Mouse (Mus musculus) hindbrain, embryonic 11.5 days (tissue): ENCODE results near the gene Gm3404. TPM values are rescaled to one million over a fixed set of nuclear protein-coding genes. Genes with fewer than 3 reads are reported as not detected.
A peak's percentile ranks its signal among the peaks of the same experiment; 100 is the strongest.
"Not testable (repeated sequence)": the region's sequence is repeated elsewhere in the genome, so short reads cannot be mapped to it uniquely, and the experiment has no call there.

Experiments used
- ATAC-seq: fragments of 200-750 bp; cut with Nextera tagmentation; 2 replicates; pipeline ENCODE4 v1.8.0; 2017; ENCODE audit warnings: mild to moderate bottlenecking, moderate TSS enrichment, moderate library complexity; ENCODE audit not compliant: low FRiP score
- DNase-seq: peaks from one replicate; pipeline ENCODE4 v3.0.0-alpha.2; 2015; ENCODE audit warnings: low spot score
- H3K27ac ChIP-seq: fragments of 300-500 bp; sonication (generic); 2 replicates; pipeline ENCODE4 v1.5.1; 2014; ENCODE audit warnings: mild to moderate bottlenecking, low read depth, low read length
- H3K27me3 ChIP-seq: fragments of 300-500 bp; sonication (generic); 2 replicates; pipeline ENCODE4 v1.6.1; 2014; ENCODE audit warnings: mild to moderate bottlenecking, low read length, moderate library complexity, mixed read lengths; ENCODE audit not compliant: control insufficient read depth, insufficient read depth
- H3K36me3 ChIP-seq: fragments of 300-500 bp; sonication (generic); 2 replicates; pipeline ENCODE4 v1.6.1; 2014; ENCODE audit warnings: mild to moderate bottlenecking, low read length, moderate library complexity, mixed read lengths; ENCODE audit not compliant: control insufficient read depth, insufficient read depth
- H3K4me1 ChIP-seq: fragments of 300-500 bp; sonication (generic); replicated peaks from 2 replicates; pipeline ENCODE4 v1.6.1; 2014; ENCODE audit warnings: low read length, mixed read lengths; ENCODE audit not compliant: control insufficient read depth, insufficient read depth
- H3K4me2 ChIP-seq: fragments of 300-500 bp; sonication (generic); replicated peaks from 2 replicates; pipeline ENCODE4 v1.6.1; 2014; ENCODE audit warnings: mild to moderate bottlenecking, low read depth, low read length
- H3K4me3 ChIP-seq: fragments of 300-500 bp; sonication (generic); 2 replicates; pipeline ENCODE4 v1.5.1; 2014; ENCODE audit warnings: low read depth, low read length
- H3K9ac ChIP-seq: fragments of 300-500 bp; sonication (generic); 2 replicates; pipeline ENCODE4 v1.6.1; 2014; ENCODE audit warnings: low read depth, low read length
- H3K9me3 ChIP-seq: fragments of 300-500 bp; sonication (generic); 2 replicates; pipeline ENCODE4 v1.6.1; 2016; ENCODE audit warnings: low read length; ENCODE audit not compliant: control insufficient read depth
- WGBS: fragments of 180-500 bp; shearing (Covaris S2); extraction: QIAGEN DNeasy Blood & Tissue Kit; methylation state at CpG from one replicate; pipeline ENCODE4 v1.1.7; 2014; 5-methylcytosine and 5-hydroxymethylcytosine counted together
- polyA plus RNA-seq: library from polyadenylated mRNA; unstranded; fragments of >200 nt; fragmentation: Nextera tagmentation; extraction: Ambion mirVana; gene quantifications from 2 replicates; pipeline ENCODE4 v1.2.1, GENCODE M21; 2014

Gm3404 gene
- polyA plus RNA-seq, 1 experiment from 2014 or later: not detected

GRCm38 (mm10) chr5:146564259-146564658, 38.7 kb downstream of the Gm3404 start:
- WGBS: 79% methylated on average over 1 of the region's 1 CpGs
- Histone ChIP-seq H3K4me1 (no peaks in the 10 kb centered on the region), H3K27me3 (no peaks in the 10 kb centered on the region), H3K4me3 (no peak overlapping the region), H3K9ac (no peak overlapping the region), H3K36me3 (no peaks in the 10 kb centered on the region), H3K4me2 (no peak overlapping the region), H3K9me3 (no peaks in the 10 kb centered on the region), H3K27ac (no peak overlapping the region)
- DNase-seq: no peak
- ATAC-seq: no peak

GRCm38 (mm10) chr5:146567054-146567453, 41.5 kb downstream of the Gm3404 start:
- Histone ChIP-seq H3K27me3 (no peaks in the 10 kb centered on the region), H3K36me3 (no peaks in the 10 kb centered on the region), H3K4me1 (no peaks in the 10 kb centered on the region), H3K9me3 (no peaks in the 10 kb centered on the region), H3K4me2 (no peak overlapping the region), H3K9ac (no peak overlapping the region), H3K4me3 (no peak overlapping the region), H3K27ac (no peak overlapping the region)
- 60% methylated on average over 4 of the region's 4 CpGs for WGBS
- peak; percentile 69 for DNase-seq
- ATAC-seq: no peak

DNA sequence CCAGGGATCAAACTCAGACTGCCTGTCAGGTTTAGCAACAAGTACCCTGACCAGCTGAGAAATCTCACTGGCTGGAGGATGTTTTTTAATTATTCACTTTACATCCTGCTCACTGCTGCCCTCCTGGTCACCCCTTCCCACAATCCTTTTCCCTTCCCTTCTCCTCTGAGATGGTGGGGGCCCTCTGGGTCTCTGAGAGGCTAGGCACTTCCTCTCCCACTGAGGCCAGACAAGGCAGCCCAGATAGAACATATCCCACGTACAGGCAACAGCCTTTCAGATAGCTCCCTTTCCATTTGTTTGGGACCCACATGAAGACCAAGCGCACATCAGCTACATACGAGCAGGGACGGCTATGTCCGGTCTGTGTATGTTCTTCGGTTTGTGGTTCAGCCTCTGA, 44.6 kb downstream of the Gm3404 start:
- not testable (repeated sequence) for H3K36me3 ChIP-seq, H3K4me3 ChIP-seq, H3K9ac ChIP-seq, H3K27me3 ChIP-seq, H3K4me2 ChIP-seq, H3K27ac ChIP-seq, H3K4me1 ChIP-seq, ATAC-seq, H3K9me3 ChIP-seq, DNase-seq
- WGBS: 80% methylated on average over 6 of the region's 6 CpGs

DNA sequence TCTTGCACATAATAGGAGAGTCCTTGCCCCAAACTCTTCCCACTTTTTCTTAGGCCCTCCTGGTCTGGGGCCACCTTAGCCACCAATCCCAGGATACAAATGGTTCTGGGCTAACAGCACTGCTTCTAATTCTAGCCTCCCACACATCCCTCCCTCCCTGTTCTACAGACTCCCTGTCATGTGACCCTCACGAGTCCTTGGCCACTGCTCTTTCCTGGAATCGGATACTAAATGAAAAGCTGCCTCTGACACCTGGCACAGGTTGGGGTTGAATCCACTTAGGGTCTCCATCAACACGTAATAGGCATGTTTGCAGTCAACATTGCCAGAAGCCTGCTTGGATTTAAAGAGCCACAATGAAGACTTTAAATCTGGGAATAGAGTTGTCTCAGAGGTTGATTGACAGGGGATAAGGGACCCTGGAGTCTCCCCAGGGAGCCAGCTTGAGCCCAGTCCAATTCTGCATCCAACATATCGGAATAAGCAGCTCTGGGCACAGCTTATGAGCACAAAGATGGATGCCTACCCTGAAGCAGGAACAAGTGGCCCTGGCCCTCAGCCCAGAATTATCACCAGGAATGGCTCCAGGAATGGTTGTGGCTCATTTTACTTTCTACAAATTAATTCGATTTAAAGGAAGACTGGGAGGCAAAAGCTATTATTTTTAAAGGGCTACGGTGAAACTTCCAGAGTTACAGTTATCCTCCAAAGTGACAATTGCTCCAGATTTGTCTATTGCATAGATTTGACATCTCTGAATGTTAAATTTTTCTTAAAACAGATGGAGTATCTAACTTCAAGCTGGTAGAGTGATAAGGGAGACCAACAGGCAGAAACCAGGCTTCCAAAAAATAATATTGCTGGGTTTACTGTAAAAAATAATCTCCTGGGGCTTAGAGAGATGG, 46.5 kb downstream of the Gm3404 start:
- not testable (repeated sequence) for ATAC-seq, H3K4me1 ChIP-seq, DNase-seq

DNA sequence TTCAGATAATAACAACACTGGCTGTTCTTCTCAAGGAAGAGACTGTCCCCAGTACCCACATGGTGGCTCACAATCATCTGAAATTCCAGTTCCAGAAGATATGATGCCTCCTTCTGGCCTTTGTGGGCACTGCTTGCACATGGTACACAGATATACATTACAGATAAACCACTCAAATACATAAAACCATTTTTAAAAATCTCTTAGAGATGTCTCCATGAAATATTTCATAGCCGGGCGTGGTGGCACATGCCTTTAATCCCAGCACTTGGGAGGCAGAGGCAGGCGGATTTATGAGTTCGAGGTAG, 47.1 kb downstream of the Gm3404 start:
- H3K9ac ChIP-seq, H3K27ac ChIP-seq, H3K36me3 ChIP-seq, H3K4me3 ChIP-seq, H3K4me2 ChIP-seq, H3K27me3 ChIP-seq, ATAC-seq, DNase-seq, H3K4me1 ChIP-seq, H3K9me3 ChIP-seq: not testable (repeated sequence)
- 95% methylated on average over 4 of the region's 4 CpGs for WGBS

More for the DNA sequence above, 46.5 kb downstream of the Gm3404 start:
- H3K9me3 ChIP-seq, H3K27me3 ChIP-seq, H3K27ac ChIP-seq, H3K4me2 ChIP-seq, H3K9ac ChIP-seq, H3K4me3 ChIP-seq, H3K36me3 ChIP-seq: not testable (repeated sequence)
- WGBS: 80% methylated on average over 6 of the region's 6 CpGs

DNA sequence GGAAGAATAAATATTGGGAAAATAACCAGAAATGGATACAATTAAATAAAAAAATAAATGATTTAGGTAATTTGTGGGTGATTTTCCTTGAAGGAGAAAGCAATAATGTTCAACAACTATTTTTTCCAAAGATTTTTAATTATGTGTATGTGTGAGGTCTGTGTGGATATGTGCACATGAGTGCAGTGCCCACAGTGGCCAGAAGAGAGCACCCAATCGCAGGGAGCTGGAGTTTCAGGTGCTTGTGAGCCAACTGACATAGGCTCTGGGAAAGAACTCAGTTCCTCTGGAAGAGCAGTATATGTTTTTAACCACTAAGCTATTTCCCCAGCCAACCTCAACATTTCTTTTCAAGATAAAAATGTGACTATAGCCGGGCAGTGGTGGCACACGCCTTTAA, 51.1 kb downstream of the Gm3404 start:
- H3K27ac ChIP-seq: no peak overlapping the region
- WGBS: 84% methylated on average over 3 of the region's 3 CpGs
- ATAC-seq (no peak), DNase-seq (no peak)
- no peak overlapping the region for H3K9ac ChIP-seq
- H3K4me1 ChIP-seq: no peaks in the 10 kb centered on the region
- H3K27me3 ChIP-seq: no peaks in the 10 kb centered on the region; the same call in 1 of the 2 replicates
- H3K4me2 ChIP-seq: no peak overlapping the region
- H3K36me3 ChIP-seq: no peaks in the 10 kb centered on the region
- no peaks in the 10 kb centered on the region for H3K9me3 ChIP-seq
- no peak overlapping the region for H3K4me3 ChIP-seq

Other genes starting within 250 kb of the Gm3404 start
- gene Wasf3, start 140.8 kb upstream of the Gm3404 start, polyA plus RNA-seq: 7.1 TPM in 2 replicates
- gene Gm6408, start 43.8 kb upstream of the Gm3404 start, polyA plus RNA-seq: not detected in 2 replicates
- gene Gm6370, start 34.4 kb upstream of the Gm3404 start, polyA plus RNA-seq: not detected in 2 replicates
- not detected in 2 replicates for gene 4930449I24Rik, start 23.4 kb upstream of the Gm3404 start, polyA plus RNA-seq
- gene Gm3402, start 11.7 kb upstream of the Gm3404 start, polyA plus RNA-seq: not detected in 2 replicates
- not detected in 2 replicates for gene Gm3409, start 11.8 kb downstream of the Gm3404 start, polyA plus RNA-seq
- not detected in 2 replicates for gene Gm3415, start 30.3 kb downstream of the Gm3404 start, polyA plus RNA-seq
- gene Gpr12, start 59.4 kb downstream of the Gm3404 start, polyA plus RNA-seq: 0.14 and 0.38 TPM in 2 replicates